Mouse (Mus musculus): ENCODE data around the gene Macrod2.
"Not testable (repeated sequence)": the region's sequence is repeated elsewhere in the genome, so short reads cannot be mapped to it uniquely, and the experiment has no call there.

Gene Macrod2

GRCm38 (mm10) chr2:140704146-140704545 lies 309.0 kb downstream of the Macrod2 start:
- no peak for DNase-seq

GRCm38 (mm10) chr2:140705278-140705677 lies 310.2 kb downstream of the Macrod2 start:
- DNase-seq, result no peak

- DNase-seq, result no peak
These were observed 312.4 kb downstream of the Macrod2 start for GRCm38 (mm10) chr2:140707550-140707949.

GRCm38 (mm10) chr2:140715822-140716221 lies 320.7 kb downstream of the Macrod2 start:
- no peak for DNase-seq

GRCm38 (mm10) chr2:140717407-140717806 lies 322.3 kb downstream of the Macrod2 start:
- peak; percentile 63 to 73 for DNase-seq

- DNase-seq, result no peak
These were observed 337.6 kb downstream of the Macrod2 start for GRCm38 (mm10) chr2:140732616-140733183.

GRCm38 (mm10) chr2:140740511-140740910 lies 345.4 kb downstream of the Macrod2 start:
- DNase-seq, result no peak

GRCm38 (mm10) chr2:140742954-140743353 lies 347.8 kb downstream of the Macrod2 start:
- not testable (repeated sequence) for DNase-seq

GRCm38 (mm10) chr2:140758881-140759280 lies 363.8 kb downstream of the Macrod2 start:
- peak; percentile 17 to 47 for DNase-seq

- peak; percentile 9 to 37 for DNase-seq
These were observed 364.6 kb downstream of the Macrod2 start for GRCm38 (mm10) chr2:140759732-140760131.

GRCm38 (mm10) chr2:140760137-140760536 lies 365.0 kb downstream of the Macrod2 start:
- no peak for DNase-seq

- DNase-seq, result no peak
These were observed 368.2 kb downstream of the Macrod2 start for GRCm38 (mm10) chr2:140763076-140763891.

- DNase-seq, result no peak
These were observed 374.4 kb downstream of the Macrod2 start for GRCm38 (mm10) chr2:140769473-140769872.

- DNase-seq, result no peak
These were observed 377.7 kb downstream of the Macrod2 start for GRCm38 (mm10) chr2:140772825-140773224.

- DNase-seq, result no peak
These were observed 378.3 kb downstream of the Macrod2 start for GRCm38 (mm10) chr2:140773456-140773855.

- DNase-seq, result no peak
These were observed 379.8 kb downstream of the Macrod2 start for GRCm38 (mm10) chr2:140774808-140775370.

GRCm38 (mm10) chr2:140775448-140776101 lies 380.5 kb downstream of the Macrod2 start:
- DNase-seq, result peak; percentile 35 to 40

- DNase-seq, result no peak
These were observed 383.1 kb downstream of the Macrod2 start for GRCm38 (mm10) chr2:140778212-140778611.

GRCm38 (mm10) chr2:140783041-140783440 lies 387.9 kb downstream of the Macrod2 start:
- no peak for DNase-seq

GRCm38 (mm10) chr2:140784626-140785025 lies 389.5 kb downstream of the Macrod2 start:
- peak; percentile 7 to 19 for DNase-seq

- peak; percentile 72 to 77 for DNase-seq
These were observed 395.3 kb downstream of the Macrod2 start for GRCm38 (mm10) chr2:140790363-140790762.

- DNase-seq, result no peak
These were observed 398.9 kb downstream of the Macrod2 start for GRCm38 (mm10) chr2:140793886-140794608.

- DNase-seq, result no peak
These were observed 416.6 kb downstream of the Macrod2 start for GRCm38 (mm10) chr2:140811693-140812092.
